Mouse (Mus musculus): ENCODE measurements around the gene 4931409K22Rik.

DNA sequence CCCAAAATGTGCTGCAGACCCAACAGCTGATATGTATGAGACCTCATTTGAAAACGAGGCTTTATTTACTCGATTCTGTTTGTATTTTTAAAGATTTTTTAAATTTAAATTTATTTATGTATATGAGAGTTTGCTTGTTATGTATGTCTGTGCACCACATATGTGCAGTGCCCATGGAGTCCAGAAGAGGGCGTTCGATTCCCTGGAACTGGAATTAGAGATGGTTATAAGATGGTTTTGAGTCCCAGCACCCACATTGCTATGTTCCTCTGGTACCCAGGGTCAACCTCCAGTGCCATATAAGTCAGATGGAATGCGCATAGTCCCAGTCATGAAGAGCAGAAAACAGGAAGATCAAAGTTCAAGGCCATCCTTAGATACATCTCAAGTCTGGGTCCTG is 22.3 kb downstream of the 4931409K22Rik start:
- TF ChIP-seq MYOD1 (IDR thresholded peaks at IDR 0.05; ENCODE audit: control insufficient read depth in 1 of 3, insufficient read length in 2 of 3, low read depth in 2 of 3) (no peak), TCF12 (IDR thresholded peaks at IDR 0.05; ENCODE audit: insufficient read depth, poor library complexity, severe bottlenecking) (no peak), POLR2A (IDR thresholded peaks at IDR 0.05; ENCODE audit: insufficient read length, low read depth) (no peak), SRF (IDR thresholded peaks at IDR 0.05; ENCODE audit: control insufficient read depth, insufficient read length, low read depth) (no peak), USF1 (IDR thresholded peaks at IDR 0.05; ENCODE audit: low read depth) (no peak), E2F4 (IDR thresholded peaks at IDR 0.05; ENCODE audit: insufficient read depth) (no peak), MYOG (IDR thresholded peaks at IDR 0.05; ENCODE audit: control insufficient read depth in 1 of 3, insufficient read depth in 1 of 3, insufficient read length in 2 of 3, low read depth in 2 of 3) (no peak), CEBPB (IDR thresholded peaks at IDR 0.05; ENCODE audit: insufficient read depth, poor library complexity, severe bottlenecking) (no peak), POLR2AphosphoS2 (IDR thresholded peaks at IDR 0.05; ENCODE audit: insufficient read length, low read depth) (no peak), TCF3 (IDR thresholded peaks at IDR 0.05; ENCODE audit: insufficient read length, low read depth) (no peak)
